Mouse (Mus musculus) testis, adult 2 months (tissue): Measurements from ENCODE around the gene Trpm7.

Source experiments
- CTCF ChIP-seq: fragments of 200-500 bp; IDR thresholded peaks from 2 replicates; pipeline ENCODE4 v1.5.1; 2012; ENCODE audit warnings: low read depth, mild to moderate bottlenecking, inconsistent platforms, low read length, moderate library complexity; ENCODE audit not compliant: control insufficient read depth, insufficient read depth, insufficient replicate concordance
- POLR2A ChIP-seq: fragments of 200-500 bp; IDR thresholded peaks from 2 replicates; pipeline ENCODE4 v1.6.1; 2012; ENCODE audit warnings: low read depth, mild to moderate bottlenecking, inconsistent platforms, low read length, moderate library complexity; ENCODE audit not compliant: control insufficient read depth

DNA sequence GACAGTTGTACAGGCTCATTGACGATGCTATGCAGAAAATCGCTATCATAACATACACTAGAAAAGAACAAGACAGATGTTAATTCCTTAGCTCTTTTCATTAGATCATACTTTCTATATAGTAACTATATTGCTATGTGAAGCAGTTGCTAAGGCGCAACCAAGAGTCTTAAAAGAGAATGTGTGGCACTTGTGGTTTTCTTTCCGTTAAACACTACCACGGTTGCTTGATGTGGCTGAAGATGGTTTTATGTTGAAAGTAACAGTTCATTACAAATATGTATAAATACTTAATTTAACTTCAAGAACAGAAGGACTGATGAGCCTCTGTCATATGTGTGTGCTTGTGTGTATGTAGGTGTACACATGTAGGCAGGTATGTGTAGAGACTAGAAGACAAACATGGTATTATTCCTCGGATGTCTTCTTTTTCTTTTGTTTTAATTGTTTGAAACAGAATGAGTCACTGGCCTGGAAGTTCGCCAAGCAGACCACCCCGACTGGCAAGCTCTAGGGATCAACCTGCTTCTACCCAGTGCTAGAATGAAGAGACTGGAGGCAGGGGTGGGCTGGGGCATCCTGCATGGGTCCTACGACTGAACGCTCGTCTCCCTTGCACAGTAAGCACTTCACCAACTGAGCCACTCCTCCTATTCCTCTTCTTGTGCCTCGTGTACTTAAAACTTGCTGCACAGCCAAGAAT is 44.5 kb upstream of the Trpm7 start:
- TF ChIP-seq CTCF (no peak), POLR2A (no peak)
